Mouse (Mus musculus): ENCODE data around the gene Tada2a. TPM values are rescaled to one million over a fixed set of nuclear protein-coding genes. Genes with fewer than 3 reads are reported as not detected.
A peak's percentile ranks its signal among the peaks of the same experiment; 100 is the strongest.

The Tada2a gene
- total RNA-seq (2021), result 1 to 10 TPM; 6.6 to 8.3 TPM
- long read RNA-seq, experiment 1, transcript Tada2a-201 (16 exons, 2,151 nt), result major isoform, 6 of 6 reads
- long read RNA-seq, experiment 1, partial matches to known transcripts, result 0 of 6 reads
- long read RNA-seq, experiment 1, other reads (novel, unspliced or antisense), result 0 of 6 reads
- long read RNA-seq, experiment 2, partial matches to known transcripts, result 0 of 2 reads
- long read RNA-seq, experiment 2, other reads (novel, unspliced or antisense), result 1 of 2 reads

- peak; percentile 81 to 84 for DNase-seq
These were observed at the start of gene Tada2a, which contains the start of gene Acaca for GRCm38 (mm10) chr11:84128943-84129798. Tada2a (minus strand) TSS chr11:84129600. Acaca (plus strand) TSS chr11:84129672.

DNA sequence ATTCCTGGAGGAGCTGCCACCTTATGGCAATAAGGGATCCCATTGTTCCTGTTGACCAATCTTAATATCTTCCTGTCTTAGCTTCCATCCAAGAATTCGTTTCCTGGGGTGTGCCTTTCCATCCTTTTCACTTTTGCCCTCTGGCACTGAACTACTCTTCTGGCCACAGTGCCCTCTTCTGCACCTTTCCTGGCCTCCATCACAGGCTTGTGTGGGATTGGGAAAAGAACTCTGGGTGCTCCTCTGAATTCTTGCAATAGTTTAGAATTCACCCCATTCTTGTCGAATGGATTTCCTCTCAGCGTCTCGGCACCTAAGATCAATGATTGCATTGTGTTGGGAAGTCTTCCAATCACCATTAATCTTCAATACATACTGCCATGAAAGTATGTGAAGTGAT is 49.2 kb upstream of the Tada2a start:
- no peak for DNase-seq

- DNase-seq, result peak in 1 of 2 experiments; percentile 10
These were observed 43.4 kb upstream of the Tada2a start for GRCm38 (mm10) chr11:84172539-84173435.

DNA sequence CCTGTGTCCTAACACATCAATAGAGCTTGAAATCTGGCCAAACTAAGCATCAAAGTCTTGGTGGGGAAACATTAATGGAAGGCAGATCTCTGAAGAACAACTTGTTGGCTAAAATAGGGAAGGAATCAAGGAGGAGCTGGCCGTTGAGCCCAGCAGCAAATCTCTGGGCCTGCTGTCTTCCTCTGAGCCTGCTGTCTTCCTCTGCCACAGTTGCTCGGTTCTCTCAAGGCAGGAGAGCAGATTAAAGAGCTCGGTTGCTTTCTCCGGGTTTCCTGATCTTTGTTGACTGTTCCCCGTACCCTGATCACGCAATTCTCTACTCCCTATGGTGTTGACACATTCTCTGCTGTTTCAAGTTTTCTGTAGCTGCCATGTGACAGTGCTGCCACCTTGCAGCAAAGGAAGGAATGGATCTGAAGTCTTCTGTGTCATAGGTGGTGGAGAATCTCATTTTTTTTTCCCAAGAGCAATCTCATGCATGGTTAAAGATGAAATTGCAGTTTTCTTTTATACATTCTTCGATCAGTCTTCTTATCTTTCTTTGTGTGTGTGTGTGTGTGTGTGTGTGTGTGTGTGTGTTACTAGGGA is 39.4 kb upstream of the Tada2a start:
- DNase-seq, result peak; percentile 32 to 45

DNA sequence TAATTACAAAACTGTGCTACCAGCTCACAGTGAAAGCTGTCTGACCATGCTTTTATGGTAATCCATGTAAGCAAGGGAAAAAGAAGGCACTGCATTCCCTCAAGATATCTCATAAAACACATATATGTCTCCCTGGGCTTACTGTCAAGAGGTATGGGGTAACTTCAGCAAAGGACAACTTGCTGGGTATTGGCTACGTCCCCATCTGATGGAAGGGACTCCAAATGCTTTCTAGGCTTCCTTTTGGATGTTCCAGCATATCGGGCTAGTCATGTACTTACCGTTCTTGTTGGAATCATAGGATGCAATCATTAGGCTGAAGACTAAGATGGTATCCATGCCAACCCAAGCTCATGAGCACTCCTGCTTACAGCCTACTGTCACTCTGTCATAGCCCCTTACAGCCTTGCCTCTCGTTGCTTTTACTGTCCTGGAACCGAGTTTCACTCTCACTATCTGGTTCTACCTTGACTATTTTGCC is 37.7 kb upstream of the Tada2a start, which contains the start of gene Gm11437:
TSS of gene Gm11437 (minus strand) at position 431 of the 481 bp plus-strand sequence.
- no peak for DNase-seq

- DNase-seq, result no peak
These were observed 35.2 kb upstream of the Tada2a start for GRCm38 (mm10) chr11:84164561-84164960.

- DNase-seq, result no peak
These were observed 34.7 kb upstream of the Tada2a start for GRCm38 (mm10) chr11:84164123-84164522.

GRCm38 (mm10) chr11:84156535-84157262 is 27.3 kb upstream of the Tada2a start:
- DNase-seq, result no peak

DNA sequence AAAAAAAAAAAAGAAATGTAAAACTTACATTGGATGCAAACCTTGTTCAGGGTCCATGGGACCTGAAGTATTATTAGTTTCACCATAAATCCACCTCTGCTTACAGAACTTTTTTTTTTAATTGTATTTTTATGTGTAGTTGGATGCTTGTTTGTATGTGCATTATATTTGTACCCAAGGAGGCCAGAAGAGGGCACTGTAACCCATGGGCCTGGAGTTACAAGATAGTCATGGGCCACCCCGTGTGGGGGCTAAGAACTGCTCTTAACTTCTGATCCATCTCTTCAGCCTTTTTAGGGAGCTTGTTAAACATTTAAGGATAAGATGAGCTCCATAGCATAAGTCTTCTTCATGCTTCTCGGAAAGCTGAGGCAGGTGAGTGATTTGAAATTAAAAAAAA is 21.5 kb upstream of the Tada2a start:
- DNase-seq, result no peak

DNA sequence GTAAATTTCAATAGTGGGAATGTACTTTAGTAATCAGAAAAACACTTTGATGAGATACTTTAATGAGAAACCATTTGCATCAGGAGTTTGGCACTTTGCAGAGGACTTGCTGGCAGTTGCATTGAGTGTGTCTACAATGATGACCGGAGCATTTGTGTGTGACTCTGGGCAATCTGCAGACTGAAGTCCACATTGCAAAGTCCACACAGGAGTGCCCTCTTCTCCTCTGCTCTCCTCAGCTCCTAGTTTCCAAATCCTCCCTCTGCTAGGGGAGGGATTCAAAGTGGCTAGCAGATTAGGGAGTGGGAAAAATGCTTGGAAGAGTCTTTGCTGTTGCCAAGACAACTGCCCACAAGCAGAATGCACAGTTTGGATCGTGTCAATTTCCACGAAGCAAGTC is 16.7 kb upstream of the Tada2a start:
- DNase-seq, result no peak

DNA sequence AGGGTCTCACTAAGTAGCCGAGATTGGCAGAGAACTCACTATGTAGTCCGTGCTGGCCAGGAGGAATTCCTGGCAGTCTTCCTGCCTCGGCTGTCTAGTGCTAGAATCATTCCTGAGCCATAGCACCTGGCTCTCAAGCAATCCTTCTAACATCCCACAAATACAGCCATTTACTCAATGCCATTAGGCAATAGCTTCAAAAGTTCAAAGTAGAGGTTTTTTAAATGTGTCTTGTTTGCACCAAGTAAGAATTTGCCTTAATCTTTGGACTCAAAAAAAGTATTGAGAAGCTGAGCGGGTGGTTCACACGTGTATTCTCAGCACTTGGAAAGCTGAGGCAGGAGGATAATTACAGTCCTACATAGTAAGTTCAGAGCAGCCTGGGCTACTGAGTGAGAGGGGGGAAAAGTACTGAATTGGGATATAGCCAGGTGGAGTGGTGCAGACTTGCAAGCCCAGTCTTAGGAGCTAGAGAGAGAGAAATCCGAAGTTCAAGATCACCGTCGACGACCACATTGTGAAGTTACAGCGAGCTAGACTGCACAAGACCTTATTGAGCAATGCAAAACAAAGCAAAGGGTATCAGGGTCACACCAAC is 15.9 kb upstream of the Tada2a start:
- no peak for DNase-seq

DNA sequence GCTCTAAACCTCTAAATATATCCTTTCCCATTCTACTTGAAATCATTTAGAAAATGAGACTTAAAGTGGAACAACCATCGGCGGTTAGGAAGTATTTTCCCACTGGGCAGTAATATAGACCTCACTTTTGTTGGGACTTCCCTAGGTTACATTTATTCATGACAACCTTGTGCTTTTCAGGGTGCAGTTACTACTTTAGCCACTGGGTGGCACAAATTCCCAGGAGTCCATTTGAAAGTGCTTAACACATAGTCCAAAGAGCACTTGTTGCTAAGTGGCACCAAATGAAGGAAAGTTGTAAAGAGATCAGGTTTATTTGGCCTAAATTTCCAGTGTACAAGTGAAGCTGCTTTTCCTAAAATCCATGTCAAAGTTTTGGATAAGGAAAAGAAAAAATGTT is 12.4 kb upstream of the Tada2a start:
- peak; percentile 21 to 58 for DNase-seq

GRCm38 (mm10) chr11:84136453-84136852 is 7.1 kb upstream of the Tada2a start:
- no peak for DNase-seq

DNA sequence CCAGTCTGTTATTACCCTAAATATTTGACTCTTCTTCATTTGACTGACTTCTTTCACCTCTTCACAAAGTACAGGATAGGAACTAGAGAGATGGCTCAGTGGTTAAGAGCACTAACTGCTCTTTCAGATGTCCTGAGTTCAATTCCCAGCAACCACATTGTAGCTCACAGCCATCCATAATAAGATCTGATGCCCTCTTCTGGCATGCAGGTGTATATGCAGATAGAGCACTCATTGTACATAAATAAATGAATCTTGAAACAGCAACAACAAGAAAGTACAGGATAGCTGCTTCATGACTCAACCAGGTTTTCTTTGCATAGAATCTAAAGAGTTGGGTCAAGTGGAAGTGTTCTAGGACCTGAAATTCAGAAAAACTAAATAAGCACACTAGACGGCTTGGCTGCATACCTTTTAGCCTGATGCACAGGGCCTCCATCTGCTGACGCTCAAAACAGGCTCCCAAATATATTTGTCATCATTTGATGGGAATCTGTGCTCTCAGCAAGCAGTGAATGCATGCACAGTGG is 5.0 kb upstream of the Tada2a start:
- no peak for DNase-seq

GRCm38 (mm10) chr11:84129799-84130185 is 392 bp upstream of the Tada2a start:
- no peak for DNase-seq

DNA sequence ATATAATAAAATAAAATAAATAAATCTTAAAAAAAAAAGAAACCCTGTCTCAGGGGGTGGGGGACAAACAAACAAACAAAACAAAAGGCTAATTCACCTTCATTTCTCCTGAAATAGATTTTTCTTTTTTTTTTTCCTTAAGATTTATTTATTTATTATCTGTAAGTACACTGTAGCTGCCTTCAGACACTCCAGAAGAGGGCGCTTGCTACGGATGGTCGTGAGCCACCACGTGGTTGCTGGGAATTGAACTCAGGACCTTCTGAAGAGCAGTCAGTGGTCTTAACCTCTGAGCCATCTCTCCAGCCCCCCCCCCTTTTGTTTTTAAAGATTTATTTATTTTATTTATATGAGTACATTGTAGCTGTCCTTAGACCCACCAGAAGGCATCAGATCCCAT is 1.4 kb downstream of the Tada2a start:
- no peak for DNase-seq

GRCm38 (mm10) chr11:84121051-84121956 is 8.1 kb downstream of the Tada2a start:
- no peak for DNase-seq

GRCm38 (mm10) chr11:84117431-84117830 is 12.0 kb downstream of the Tada2a start:
- no peak for DNase-seq

DNA sequence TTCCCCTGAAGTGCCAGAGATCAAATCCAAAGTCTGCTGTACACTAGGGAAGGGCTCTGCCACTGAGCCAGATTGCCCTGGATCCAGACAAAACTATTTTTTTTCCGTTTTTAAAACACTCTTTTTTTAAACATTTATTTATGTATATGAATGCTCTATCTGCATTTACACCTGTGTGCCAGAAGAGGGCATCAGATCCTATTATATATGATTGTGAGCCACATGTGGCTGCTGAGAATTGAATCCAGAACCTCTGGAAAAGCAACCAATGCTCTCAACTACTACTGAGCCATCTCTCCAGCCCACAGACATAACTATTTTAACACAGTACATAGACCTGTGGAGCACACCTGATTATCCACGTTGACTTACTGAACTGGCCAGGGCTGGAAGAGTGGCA is 13.2 kb downstream of the Tada2a start:
- no peak for DNase-seq

All from heart, adult 18-20 months (tissue).